Mouse (Mus musculus): ENCODE measurements around the gene Gpr83. TPM values are rescaled to one million over a fixed set of nuclear protein-coding genes. Genes with fewer than 3 reads are reported as not detected.

Gene Gpr83
- polyA plus RNA-seq, 1 experiment = not detected

DNA sequence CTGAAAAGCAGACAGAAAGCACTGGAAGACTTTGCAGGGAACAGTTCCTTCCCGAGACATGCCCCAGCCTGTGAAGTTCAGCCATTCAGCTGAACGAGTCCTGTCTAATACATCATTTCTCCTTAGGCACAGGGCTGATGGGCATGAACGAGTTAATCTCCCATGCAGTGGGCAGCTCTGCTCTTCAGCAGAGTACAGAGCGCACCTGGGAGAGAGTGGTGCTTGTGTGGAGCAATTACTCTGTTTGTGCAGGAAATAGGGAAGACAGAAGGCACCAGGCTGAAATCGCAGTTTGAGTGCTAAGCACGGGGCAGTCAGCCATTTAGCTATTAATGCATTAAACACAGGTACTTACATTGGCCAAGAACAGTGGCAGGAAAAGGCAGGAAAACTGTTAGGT lies 28.7 kb downstream of the Gpr83 start:
- no peak for TF ChIP-seq GATA1 (IDR thresholded peaks at IDR 0.05; ENCODE audit: low read length)

DNA sequence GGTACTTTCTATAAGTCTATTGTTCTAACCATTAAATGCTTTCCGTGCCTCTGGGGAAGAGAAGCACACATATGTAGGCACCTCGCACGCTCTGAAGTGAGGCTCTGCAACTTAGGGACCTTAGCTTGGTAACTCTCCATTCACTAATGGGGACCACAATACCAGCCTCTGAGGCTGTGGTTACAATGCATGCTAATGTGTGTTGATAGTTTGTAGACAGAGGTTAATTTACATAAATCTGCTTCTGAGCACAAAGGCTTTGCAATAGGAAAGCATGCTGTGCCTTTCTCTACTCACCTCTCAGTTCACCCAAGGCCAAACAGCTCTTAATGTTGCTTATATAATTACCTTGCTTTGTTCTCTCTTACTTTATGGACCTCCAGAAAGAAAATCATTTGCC lies 30.7 kb downstream of the Gpr83 start:
- no peak for TF ChIP-seq GATA1 (IDR thresholded peaks at IDR 0.05; ENCODE audit: low read length)

DNA sequence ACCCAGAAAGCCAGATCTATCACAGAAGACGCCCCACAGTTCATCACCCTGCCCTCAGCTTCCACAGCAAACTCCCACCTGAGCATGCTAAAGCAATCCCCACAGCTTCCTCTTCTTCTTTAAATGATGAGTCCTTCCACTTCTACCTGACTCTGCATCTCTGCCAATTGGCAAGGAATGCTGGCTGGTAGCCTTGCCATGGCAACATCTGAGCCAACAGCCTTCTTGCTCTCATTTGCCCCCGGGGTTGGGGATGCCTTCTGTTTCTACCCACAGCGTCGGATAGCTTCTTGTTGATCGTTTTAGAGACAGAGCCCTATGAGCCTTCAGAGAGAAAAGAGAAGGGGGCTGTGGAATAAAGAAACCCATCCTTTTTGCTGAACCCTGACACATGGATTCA lies 31.9 kb downstream of the Gpr83 start:
- TF ChIP-seq GATA1 (IDR thresholded peaks at IDR 0.05; ENCODE audit: low read length) = no peak

DNA sequence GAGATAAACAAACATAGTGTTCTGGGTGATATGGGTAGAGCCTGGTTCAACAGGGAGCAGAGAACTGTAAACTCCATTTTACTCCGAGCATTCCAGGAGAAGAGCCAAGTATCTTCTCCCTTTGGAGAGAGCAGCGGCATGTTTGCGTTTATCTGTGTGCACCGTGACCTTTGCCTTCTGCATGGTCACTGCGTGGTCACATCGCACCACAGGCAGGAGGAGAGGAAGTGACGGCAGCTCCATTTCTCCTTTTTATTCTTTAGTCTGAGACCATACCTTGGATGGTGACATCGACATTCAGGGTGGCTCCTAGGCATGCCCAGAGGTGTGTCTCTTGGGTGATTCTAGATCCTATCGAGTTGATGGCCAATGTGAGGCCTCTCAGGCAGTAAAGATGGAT lies 33.4 kb downstream of the Gpr83 start:
- TF ChIP-seq GATA1 (IDR thresholded peaks at IDR 0.05; ENCODE audit: low read length) = no peak

DNA sequence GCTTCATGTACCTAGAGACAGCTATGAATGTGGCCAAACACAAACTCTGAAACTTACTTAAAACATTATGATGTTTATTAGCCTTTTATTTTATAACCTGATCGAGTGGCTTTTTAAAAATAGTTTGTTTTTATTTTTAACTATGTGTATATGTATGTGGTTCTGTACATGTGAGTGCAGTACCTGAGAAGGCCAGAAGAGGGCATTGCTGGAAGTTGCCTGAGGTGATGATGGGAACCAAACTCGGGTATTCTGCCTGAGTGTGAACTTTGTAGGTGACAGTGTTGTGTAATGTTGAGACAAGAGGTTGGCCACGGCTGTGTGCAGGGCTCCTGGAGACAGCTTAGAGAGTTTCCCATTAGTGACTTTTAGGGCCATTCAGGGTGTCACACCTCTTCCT lies 34.6 kb downstream of the Gpr83 start:
- no peak for TF ChIP-seq GATA1 (IDR thresholded peaks at IDR 0.05; ENCODE audit: low read length)

DNA sequence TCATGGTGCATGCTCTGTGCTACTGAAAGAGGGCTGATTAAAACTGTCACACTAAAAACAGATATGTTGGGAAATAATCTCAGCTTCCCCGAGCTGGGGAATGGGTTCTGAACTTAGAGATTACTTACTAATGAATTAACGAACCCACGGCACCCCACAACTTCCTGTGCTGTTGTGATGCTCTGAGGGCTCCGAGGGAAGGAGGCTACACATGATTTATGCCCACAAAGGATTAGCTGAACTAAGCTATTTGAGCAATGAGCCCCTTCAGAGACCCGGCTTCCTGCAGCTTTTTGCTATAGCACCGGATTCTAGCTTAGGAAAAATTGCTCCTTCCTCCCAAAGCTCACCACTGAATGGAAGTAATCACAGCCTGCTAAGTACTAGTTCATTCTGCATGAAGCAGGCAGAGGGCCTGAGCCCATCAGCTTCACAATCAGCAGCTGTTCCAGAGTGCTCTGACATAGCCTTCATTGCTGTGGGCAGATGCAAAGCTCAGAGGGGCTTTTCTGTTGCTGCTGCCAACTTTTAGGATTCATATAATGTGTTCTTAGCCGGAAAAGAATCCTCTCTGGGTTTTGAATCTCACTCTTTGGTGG lies 35.3 kb downstream of the Gpr83 start:
- no peak for TF ChIP-seq GATA1 (IDR thresholded peaks at IDR 0.05; ENCODE audit: low read length)

DNA sequence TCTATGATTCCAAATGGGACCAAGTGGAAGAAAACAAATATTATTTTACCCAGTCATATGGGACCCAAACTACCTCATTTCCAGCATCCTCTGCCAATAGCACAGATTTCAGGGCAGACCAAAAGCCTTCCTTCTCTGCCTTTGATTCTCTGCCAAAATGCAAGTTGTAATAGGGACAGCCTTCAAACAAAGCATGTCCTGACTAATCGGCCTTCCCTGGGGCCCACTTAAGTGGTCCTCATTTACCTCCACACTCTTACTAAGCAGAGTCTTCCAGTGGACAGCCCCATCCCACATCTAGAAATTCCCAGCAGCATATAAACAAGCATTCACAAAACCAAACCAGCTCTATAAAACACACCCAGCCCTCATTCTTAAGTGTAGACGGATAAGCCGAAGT lies 37.1 kb downstream of the Gpr83 start:
- TF ChIP-seq GATA1 (IDR thresholded peaks at IDR 0.05; ENCODE audit: low read length) = no peak

DNA sequence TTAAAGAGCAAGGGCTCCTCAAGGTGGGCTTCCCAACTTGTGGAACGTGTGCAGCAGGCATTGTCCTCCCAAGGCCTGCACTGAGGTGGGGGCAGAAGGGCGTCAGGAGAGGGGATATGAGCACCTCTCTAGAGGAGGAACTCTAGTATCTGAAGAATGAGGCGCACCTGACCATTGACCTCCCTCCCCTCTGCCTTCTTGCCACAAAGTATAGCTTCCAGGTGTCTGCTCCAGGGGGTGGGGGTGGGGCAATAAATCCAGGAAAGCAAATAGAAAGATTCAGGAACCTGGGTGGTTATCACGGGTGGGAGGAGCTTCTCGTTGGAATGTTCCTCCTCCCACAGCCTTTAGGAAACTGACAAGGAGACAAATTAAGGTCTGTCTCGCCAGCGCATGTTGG lies 41.7 kb downstream of the Gpr83 start:
- TF ChIP-seq GATA1 (IDR thresholded peaks at IDR 0.05; ENCODE audit: low read length) = no peak

DNA sequence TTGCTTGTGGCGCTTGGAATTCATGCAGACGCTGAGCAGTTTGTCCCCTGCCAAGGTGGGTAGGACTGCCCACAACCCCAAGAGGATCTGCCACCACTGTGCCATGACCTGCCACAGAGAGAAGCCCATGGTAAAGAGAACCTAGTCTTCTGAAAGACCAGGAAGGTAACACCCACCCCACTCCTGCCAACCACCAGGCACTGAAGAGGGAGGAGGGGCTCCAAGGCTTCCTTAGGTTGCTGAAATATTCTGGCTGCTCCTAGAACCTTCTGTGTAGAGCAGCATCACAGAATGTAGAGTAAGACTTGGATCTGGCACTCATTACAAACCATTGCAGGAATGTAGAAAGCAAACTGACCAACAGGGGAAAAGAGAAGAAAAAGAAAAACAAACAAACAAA lies 42.4 kb downstream of the Gpr83 start:
- no peak for TF ChIP-seq GATA1 (IDR thresholded peaks at IDR 0.05; ENCODE audit: low read length)

DNA sequence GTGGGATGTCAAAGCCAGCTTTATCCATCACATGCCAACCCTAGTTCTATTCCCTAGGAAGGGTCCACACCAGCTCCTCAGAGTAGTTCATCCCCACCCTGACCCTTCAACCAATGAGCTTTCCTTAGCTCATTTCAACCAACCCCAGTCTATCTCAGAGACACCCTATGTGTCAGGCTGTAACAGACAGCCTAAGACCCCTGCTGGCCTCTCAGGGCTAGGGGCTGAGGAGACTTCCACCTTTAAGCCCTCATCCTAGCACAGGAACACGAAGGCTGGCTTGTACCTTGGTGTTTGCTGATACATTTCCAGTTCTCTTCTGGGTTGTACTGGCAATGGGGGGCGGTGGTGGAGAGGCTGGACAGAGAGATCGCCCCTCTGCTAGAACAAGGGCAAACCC lies 43.0 kb downstream of the Gpr83 start:
- no peak for TF ChIP-seq GATA1 (IDR thresholded peaks at IDR 0.05; ENCODE audit: low read length)

DNA sequence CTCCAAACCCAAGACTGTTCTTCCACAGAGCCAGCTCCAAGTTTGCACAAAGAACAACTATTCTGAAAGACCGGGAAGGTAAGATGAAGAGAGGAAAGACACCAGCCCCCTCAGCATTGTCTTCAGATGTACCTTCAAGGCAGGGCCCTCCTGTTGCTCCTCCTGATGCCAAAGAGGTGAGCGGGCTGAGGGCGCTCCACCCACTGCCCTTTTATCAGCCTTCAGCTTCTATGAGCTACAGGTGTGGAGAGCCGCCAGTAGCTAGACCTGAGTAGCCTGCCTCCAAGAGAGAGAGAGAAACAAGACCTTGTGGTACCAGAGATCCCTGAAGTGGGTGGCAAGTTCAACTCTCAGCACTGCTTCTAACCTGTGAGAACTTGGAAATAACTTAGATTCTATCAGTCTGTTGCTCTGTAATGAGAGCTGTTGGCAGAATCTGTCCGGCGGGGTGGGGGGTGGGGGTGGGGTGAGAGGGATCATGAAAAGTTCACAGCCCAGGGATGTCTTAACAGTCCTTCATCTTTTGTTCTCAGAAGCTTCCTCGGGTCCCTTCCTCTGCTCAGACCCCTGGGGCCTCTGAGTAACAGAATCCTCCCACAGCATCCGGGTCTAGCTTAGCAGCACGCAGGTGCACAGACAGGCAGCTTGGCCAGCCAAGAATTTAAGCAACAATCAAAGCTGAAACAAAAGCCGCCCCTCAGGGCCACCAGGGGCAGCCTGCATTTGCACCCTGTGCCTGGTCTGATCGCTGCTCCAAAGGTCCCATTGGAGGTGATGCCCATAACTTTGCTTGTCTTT lies 43.8 kb downstream of the Gpr83 start, which contains the start of gene Izumo1r:
TSS of gene Izumo1r (minus strand) at position 369 of the 798 bp plus-strand sequence.
- TF ChIP-seq GATA1 (IDR thresholded peaks at IDR 0.05; ENCODE audit: low read length) = no peak

DNA sequence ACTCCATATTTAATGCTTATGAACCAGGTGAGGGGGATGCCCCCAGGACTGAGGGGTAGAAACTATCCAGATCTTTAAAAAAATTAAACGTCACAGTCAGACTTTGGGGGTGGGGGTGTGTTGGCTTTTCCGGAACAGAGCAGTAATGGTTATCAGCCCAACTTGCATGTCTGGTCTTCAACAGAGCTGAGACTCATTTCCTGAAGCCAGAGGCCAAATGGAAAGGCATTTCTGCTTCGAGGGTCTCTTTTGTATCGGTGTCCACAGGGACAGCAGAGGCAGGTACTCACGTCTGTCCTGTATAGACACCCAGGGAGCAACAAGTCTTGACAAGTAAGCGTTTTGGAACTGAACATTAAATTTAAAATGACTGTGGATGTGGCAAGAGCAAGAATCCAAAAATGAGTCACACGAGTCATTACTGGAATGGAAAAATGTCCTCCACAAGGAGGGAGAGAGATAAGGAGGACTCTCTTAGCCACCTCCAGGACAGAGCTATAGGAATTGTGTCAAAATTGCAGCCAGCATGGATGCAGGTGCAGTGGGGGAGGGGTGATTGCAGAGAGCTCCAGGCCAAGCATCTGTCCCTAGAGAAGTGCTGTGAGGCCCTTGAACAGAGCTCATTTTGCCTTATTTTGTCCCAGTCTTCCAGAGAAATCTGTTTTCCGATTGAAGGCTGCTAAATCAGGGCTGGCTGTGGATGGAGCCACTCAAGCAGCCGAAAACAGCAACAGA lies 44.9 kb downstream of the Gpr83 start:
- TF ChIP-seq GATA1 (IDR thresholded peaks at IDR 0.05; ENCODE audit: low read length) = no peak

DNA sequence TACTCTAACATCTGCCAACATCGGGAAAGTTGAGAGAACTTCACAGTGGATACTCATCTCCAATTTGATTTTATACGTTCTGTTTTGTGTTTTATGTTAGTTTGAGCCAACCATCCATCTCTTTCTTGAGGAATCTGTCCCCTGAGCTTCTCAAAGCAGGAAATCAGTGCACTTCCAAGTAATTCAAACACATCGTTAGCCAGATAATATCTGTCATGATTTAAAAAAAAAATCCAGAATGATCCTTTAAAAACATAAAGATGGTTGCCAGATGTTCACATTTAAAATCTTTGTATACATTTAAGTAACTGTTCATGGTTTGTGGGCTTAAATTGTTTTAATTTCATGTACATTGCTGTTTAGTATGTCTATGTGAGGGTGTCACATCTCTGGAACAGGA lies 45.9 kb downstream of the Gpr83 start:
- no peak for TF ChIP-seq GATA1 (IDR thresholded peaks at IDR 0.05; ENCODE audit: low read length)

DNA sequence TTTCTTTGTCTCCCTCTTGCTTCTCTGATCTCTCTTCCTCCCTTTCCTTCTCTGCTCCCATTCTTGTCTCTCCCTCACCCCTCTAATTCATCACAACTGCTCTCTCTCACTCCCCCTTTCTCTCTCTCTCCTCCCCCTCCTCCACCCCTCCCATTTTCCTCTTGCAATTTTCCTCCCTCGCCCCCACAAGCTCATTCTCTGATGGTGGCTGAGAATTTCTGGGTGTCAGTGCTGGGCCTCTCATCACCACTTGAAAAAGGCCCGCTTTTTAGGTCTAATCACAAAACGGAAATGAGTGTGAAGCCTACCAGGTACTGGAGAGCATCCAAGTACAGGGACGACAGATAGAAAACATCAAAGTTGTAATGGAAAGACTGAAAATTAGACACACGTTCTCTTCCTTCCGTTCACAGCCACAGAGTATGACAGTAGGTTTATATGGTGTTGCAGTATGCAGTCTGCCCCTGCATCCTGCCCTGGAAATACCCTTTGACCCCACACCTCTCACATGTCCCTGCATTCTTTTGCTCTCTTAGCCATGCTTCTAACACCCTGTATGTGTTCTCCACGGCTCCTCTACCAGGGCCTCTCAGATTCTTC lies 47.9 kb downstream of the Gpr83 start:
- no peak for TF ChIP-seq GATA1 (IDR thresholded peaks at IDR 0.05; ENCODE audit: low read length)

DNA sequence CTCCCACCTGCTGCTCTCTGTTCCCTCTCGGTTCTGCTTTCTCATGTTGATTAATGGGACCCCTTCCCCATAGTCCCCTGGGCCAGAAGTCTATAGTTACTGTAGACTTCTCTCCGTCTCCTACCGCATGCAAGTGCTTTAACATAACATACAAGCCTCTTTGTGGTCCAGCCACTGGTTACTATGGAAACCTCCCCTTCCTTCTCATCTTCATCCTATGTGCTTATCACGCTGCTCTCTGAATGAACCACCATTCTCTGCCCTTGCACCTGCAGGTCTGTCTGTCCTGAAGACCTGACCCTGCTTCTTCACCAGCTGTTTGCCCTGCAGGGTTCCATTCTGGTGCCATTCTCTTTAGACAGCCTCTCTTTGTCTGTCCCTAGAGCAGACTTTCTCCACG lies 50.0 kb downstream of the Gpr83 start:
- TF ChIP-seq GATA1 (IDR thresholded peaks at IDR 0.05; ENCODE audit: low read length) = no peak

DNA sequence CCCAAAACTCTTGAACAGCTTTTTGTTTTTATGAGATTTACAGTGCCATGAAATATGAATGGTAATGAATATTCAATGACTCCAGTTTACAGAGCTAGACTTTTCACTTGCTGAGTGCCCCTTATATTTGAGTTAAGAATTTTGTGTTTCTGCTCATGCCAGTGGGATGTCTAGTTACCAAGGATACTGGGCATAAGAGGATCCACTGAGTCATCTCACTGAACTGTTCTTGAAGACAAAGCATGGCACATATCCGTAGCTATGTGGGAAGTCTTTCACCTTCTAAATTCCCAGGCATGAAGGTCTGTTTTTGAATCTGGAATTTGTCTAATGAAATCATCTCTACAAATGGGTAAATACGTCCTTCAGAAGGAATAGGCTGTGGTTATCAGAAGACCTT lies 52.0 kb downstream of the Gpr83 start:
- TF ChIP-seq GATA1 (IDR thresholded peaks at IDR 0.05; ENCODE audit: low read length) = no peak
